Mouse (Mus musculus): ENCODE measurements around the gene Ptprr.

- TF ChIP-seq EP300 (IDR thresholded peaks at IDR 0.05) (no peak), CTCF (IDR thresholded peaks at IDR 0.05) (no peak)
These were observed 136.7 kb downstream of the Ptprr start for GRCm38 (mm10) chr10:116154707-116155106.
